Mouse (Mus musculus): Measurements from ENCODE around the gene Lrpprc. TPM values are rescaled to one million over a fixed set of nuclear protein-coding genes. Genes with fewer than 3 reads are reported as not detected.

Lrpprc gene
- total RNA-seq, 2 experiments from 2014 or later: 152 to 158 TPM

DNA sequence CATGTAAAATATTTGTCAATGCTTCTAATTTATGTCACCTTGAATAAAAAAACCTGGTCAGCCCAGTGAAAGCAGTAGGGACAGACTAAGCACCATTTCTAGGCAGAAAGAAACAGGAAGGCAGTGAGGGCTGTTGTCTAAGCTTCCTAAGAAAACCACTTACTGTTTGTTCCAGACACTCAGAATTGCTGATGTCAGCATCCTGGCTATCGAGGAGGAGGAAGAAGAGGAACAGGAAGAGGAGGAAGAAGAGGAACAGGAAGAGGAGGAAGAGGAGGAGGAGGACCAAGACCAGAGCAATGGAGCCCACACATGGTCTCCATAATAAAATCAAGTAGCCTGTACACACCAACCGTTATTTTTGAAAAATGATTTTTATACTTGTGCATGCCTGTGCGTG, 71.5 kb downstream of the Lrpprc start:
- intact Hi-C loops (cut with DNase I): no loop called here
- DNase-seq: no peak

DNA sequence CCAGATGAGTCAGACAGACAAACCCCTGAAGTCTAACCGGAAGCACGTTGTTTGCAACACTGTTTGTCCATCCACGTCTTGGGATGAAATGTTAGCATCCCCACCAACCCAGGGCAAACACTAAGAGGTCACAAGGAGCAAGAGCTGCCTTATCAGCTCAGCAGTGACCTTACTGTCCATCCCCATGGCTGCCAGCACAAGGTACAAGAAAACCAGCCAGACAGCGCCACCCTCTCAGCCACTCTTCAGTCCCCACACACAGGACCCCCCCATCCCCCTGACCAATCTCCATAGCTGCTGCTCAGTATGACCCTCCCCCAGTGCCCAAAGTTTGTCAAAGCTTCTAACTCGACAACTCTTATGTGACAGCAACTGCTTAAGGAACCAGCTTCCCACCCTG, 73.2 kb downstream of the Lrpprc start:
- intact Hi-C loops (cut with DNase I): no loop called here

DNA sequence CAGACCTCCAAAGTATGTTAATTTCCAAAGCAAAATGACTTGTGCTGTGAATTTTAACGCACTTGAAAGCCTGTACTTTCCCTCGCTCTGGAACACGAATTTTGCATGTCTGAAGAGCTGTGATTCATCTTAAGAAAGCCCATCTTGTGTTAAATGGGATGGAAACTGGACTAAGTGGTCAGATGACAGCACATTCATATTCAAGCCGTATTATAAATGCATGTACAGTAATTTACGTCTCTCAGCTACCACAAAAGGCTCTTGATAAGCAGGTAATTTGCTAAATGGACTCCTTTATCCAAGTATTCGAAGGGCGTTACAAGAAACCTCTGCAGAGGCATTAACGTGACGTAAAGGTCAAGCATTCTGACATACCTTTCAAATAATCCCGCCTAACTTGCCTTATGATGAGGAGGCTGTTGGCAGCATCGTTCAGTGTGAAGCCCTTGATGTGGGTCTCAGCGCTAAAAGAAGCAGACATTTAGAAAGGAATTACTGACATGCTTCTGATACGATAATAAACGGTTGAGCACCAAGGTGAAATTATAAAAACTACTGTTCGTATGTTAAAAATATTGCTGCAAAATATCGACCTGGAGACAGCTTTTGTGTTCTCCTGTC, 74.2 kb downstream of the Lrpprc start:
- DNase-seq: no peak
- intact Hi-C loops (cut with DNase I): no loop called here

More for the DNA sequence above, 73.2 kb downstream of the Lrpprc start:
- DNase-seq: no peak

DNA sequence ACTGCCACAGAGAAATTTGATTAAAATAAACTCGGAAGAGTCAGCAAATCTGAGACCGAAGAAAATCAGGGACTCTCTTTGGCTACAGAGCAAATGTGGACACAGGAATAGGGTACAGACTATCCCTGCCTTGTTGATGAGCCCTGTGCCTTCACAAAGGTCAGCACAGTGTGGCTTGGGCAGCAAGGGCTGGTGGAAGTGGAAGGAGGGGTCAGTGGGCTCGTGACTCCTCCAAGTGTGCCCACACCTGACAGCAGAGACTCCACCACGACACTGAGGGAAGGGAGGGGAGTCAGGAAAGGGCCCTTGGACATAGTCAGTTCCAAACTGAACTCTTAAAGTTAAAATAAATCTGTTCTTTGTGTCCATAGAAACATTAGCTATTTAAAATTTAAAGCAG, 75.7 kb downstream of the Lrpprc start:
- intact Hi-C loops (cut with DNase I): no loop called here
- DNase-seq: no peak

- intact Hi-C loops (cut with DNase I): no loop called here
- DNase-seq: no peak
Measured at GRCm38 (mm10) chr17:84713563-84714164, 76.9 kb downstream of the Lrpprc start.

GRCm38 (mm10) chr17:84709403-84709851, 81.2 kb downstream of the Lrpprc start:
- intact Hi-C loops (cut with DNase I): no loop called here
- no peak for DNase-seq

GRCm38 (mm10) chr17:84708818-84709217, 81.8 kb downstream of the Lrpprc start:
- intact Hi-C loops (cut with DNase I): no loop called here

DNA sequence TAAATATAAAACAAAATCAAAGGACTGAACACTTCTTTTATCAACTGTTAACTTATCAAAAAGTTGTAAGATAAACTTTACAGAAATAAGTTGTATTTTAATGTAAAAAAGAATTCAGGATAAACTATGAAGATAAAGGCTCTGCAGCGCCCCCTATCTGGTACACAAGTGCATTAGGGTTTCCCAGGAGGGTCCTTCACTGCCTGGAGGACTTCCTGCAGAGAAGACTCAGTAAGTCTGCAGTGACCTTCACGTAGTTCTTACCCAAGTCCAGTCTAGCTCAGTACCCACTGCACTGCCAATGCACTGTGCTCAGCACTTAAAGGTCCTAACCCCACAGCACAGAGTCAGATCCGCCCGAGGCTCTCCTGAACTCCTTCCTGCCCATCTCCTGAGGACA, 83.2 kb downstream of the Lrpprc start:
- no peak for DNase-seq
- intact Hi-C loops (cut with DNase I): no loop called here

More at GRCm38 (mm10) chr17:84708818-84709217, 81.8 kb downstream of the Lrpprc start:
- DNase-seq: no peak

DNA sequence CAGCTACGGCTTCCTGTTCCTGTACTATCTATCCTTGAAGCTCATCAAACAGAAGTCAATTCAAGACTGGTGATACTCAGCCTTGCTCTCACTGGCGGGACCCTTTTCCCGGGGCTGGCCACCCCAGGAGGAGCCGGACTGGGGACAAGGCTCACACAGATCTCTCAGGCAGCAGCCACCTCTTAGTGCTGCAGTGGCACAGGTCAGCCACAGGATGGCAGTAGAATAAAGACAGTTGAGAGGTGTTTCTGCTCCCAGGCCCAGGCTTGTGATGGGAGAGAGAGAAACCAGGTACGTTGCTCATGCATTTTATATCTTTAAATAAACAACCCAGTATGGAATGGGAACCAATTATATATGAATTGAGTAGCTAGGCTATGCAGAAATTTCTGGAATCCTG, 91.9 kb downstream of the Lrpprc start:
- intact Hi-C loops (cut with DNase I): no loop called here
- peak; percentile 65 to 72 for DNase-seq

DNA sequence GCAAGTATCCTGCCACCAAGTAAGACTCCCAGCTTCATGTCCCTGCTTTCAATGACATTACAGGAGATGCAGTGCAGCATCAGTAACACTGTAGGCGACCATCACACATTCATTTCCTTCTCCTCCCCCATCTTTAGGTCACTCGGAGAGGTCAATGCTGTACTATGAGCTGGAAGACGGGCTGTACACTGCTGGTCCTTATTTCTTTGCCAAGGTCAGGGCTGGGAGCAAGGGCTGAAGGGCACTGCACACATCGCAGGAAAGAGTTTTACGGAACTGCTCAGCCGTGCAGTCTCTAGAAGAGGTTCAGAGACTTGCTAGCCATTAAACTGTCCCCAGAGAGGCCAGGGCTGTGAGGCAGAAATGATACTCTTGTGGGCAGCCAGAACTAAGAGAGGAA, 94.1 kb downstream of the Lrpprc start:
- no peak for DNase-seq
- intact Hi-C loops (cut with DNase I): no loop called here

DNA sequence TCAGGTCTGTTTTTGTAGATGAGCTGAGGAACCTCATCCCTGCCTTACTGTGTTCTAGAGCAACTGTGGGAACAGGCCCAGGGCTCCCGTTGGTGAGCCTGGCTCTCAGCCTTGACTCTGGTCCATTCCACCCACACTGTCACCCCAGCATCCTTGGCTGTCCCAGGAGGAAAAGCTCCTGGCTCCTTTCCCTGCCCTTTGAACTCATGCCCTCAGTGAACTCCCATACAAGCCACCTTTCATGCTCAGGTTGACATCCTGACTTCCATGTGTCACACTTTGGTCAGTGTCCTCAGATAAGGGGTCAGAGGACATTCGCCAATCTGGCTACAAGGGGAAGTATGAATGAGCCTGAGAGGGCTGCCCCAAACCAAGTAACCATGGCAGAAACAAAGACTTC, 96.8 kb downstream of the Lrpprc start:
- DNase-seq: no peak
- intact Hi-C loops (cut with DNase I): no loop called here

GRCm38 (mm10) chr17:84690111-84690510, 100.5 kb downstream of the Lrpprc start:
- no peak for DNase-seq
- intact Hi-C loops (cut with DNase I): no loop called here

- intact Hi-C loops (cut with DNase I): no loop called here
- no peak for DNase-seq
Measured at GRCm38 (mm10) chr17:84689316-84689715, 101.3 kb downstream of the Lrpprc start.

DNA sequence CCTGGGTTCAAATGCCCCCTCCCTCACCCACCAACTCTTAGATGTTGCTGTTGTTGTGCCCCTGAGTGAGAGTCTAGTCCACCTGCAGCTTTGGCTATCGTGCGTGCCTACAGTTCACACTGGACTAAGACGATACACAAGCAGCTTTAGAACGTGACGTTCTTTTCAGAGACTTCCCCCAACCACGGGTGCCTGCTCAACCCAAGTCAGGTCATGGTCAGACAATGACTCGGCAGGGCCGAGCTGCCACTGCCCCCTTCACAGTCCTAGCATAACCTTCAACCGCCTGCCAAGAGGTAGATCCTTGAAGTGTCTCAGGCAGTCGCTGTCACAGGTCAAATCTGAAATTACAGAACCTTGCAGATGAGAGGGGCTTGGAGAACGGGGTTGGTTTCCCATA, 101.8 kb downstream of the Lrpprc start:
- intact Hi-C loops (cut with DNase I): no loop called here
- DNase-seq: no peak

- DNase-seq: no peak
- intact Hi-C loops (cut with DNase I): no loop called here
Measured at GRCm38 (mm10) chr17:84687994-84688393, 102.6 kb downstream of the Lrpprc start.

DNA sequence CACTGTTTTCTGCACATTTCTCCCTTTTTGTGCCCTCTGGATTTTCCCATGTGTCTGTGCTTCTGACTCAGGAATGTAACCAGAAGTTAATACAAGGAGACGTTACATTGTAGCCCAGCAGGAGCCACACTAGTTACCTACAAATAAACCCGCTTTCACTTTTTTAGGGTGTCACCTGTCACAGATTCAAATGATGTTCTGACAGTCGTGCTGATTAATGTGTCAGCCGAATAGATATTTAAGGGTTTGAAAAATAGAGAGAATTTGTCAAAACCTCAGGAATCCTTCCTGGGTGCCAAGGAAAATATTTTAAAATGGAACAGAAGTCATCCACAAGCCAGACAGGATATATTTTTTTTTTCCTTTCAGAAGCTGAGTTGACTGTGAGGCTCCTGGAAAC, 105.3 kb downstream of the Lrpprc start:
- intact Hi-C loops (cut with DNase I): no loop called here
- DNase-seq: no peak

- intact Hi-C loops (cut with DNase I): no loop called here
- no peak for DNase-seq
Measured at GRCm38 (mm10) chr17:84684284-84684683, 106.3 kb downstream of the Lrpprc start.

DNA sequence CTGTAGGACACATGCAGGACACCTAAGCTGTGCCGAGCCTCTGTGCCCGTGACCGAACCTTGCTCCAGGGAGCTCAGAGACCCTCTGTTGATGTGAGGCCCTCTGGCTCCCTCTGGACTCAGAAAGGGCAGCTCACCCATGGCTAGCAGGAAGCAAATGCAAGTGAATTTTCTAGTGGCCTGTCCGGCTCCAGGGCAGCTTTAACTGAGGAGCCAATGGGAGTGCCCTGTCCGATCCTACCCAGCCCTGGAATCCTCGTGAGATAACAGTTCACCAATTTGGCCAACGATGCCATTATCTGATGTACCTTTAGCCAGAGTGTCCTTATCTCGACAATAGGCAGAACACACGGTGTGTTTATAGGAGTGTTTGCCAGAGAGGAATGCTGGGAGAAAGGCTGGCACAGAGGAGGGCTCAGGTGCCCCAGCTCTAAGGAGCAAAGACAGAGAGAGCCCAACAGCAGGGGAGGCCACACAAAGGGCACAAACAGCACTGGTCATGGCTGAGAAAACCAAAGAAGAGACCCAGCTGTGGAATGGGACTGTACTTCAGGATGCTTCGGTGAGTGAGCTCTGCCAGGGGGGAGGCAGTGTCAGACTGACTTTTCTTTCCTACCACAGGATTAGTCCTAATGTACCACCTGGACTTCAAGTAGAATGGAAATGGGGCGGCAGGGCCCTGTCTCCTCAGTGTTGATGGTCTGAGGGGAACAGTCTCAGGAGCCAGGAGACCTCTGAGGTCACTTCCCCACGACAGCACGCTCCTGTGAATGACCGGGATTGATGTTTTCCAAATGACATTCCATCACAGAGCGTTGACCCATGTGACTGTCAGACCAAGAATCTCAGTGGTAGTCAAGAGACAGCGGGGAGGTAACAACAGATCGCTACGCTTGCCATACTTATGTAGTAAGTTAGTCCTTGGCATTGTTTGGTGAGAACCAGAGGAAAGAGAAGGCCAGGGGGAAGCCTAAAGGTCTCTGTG, 107.6 kb downstream of the Lrpprc start, which contains the start of gene Abcg5:
Gene Abcg5 (minus strand): TSS at position 278 of the 984 bp plus-strand sequence.
- no peak for DNase-seq
- intact Hi-C loops (cut with DNase I): no loop called here

DNA sequence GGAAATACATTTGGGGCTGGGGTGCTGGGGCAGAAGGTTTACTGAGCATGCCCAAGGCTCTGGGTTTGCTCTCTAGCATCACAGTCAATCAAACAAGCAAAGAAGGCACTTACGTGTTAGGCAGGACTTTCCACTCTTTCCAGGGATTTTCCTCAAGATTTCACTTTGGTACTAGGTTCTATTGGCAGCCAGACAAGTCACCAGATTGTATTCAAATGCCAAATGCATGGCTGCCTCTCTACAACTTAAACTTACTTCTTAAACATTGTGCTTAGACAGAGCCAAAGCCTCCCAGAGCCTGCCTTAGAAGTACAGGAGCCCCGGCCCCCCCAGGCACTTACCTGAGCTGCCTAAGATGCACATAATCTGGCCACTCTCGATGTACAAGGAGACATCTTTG, 108.9 kb downstream of the Lrpprc start:
- DNase-seq: no peak

DNA sequence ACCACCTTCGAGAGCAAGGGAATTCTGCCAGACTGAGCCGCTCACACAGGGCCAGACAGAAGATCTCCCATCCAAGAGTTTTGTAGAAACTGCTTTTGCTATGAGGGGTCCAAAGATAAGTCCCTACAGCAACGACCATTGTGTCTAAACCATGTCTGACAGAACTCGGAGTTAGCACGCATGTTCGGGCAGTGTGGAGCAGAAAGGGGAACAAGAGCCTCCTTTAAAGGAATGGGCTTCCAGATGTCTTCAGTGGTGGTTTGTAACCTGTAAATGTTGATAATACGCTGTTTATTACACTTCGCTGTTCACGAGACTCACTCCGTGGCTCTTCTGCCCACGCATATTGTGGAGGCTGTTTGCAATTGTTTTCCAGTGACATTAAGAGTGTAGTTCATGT, 113.0 kb downstream of the Lrpprc start:
- DNase-seq: no peak
- intact Hi-C loops (cut with DNase I): no loop called here

More for the DNA sequence above, 108.9 kb downstream of the Lrpprc start:
- intact Hi-C loops (cut with DNase I): no loop called here

GRCm38 (mm10) chr17:84675951-84676366, 114.6 kb downstream of the Lrpprc start, which contains the start of gene Abcg8:
Gene Abcg8 (plus strand): TSS chr17:84676302.
- intact Hi-C loops (cut with DNase I): no loop called here
- DNase-seq: peak; percentile 34 to 36

Measured in heart, postnatal 10 days (tissue).